8 mouse cellular contexts compared by ENCODE assay signal in the genomic region with DNA sequence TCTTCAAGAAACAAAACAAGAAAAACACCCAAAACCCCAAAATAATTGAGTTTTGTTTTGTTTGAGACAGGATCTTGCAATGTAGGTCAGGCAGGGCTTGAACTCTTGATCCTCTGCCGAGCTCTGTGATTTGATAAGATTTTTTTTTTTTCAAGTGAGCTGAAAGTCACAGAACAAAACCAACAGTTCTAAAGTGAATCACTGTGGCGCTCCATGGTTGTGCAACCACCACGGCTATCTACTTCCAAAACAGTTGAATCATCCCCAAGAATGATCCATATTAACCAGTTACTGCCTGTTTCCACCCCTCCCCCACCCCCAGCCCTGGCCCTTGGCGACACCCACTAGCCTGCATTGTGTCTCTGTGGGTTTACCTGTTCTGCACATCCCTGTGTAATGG. TPM values are rescaled to one million over a fixed set of nuclear protein-coding genes. Genes with fewer than 3 reads are reported as not detected.
DNase-seq lines count a peak whose midpoint lies in the region; ATAC-seq and TF ChIP-seq lines count a peak whose summit lies in the region.

No protein-coding gene starts in this region.

- no peak for ATAC-seq in hindbrain, embryonic 15.5 days (ENCODE audit: low FRiP score, low read depth)
- no peak for ATAC-seq in midbrain, embryonic 16.5 days
- no peak for ATAC-seq in inflammation-experienced regulatory T-cells, adult 6 months

- TF ChIP-seq CTCF in layer of hippocampus, adult 2 months (conservative IDR thresholded peaks at IDR 0.05) = no peak
- no peak for TF ChIP-seq CTCF in cortical plate, adult 2 months (IDR thresholded peaks at IDR 0.05; ENCODE audit: extremely low read depth, insufficient read depth, low read length)
- no peak for TF ChIP-seq CTCF in cerebellum, adult 2 months (IDR thresholded peaks at IDR 0.05; ENCODE audit: borderline replicate concordance, insufficient read depth, low read depth, low read length)

- H3K9me3 ChIP-seq in hindbrain, embryonic 15.5 days = no peaks in the 10 kb centered on the region
- H3K9me3 ChIP-seq in midbrain, embryonic 16.5 days (replicated peaks; ENCODE audit: control insufficient read depth, low read length, poor library complexity, severe bottlenecking) = no peaks in the 10 kb centered on the region

- DNase-seq in layer of hippocampus, adult 2 months (ENCODE audit: low spot score in 2 of 2) = no peak
- DNase-seq in layer of hippocampus, adult 18-20 months (ENCODE audit: low spot score in 2 of 2) = no peak
- no peak for DNase-seq in cerebellum, adult 2 months
- no peak for DNase-seq in gastrocnemius, adult 8-10 months (ENCODE audit: low spot score in 2 of 2)

- peaks cover 8% of the 10 kb centered on the region; the same call in 1 of the 2 replicates for H3K36me3 ChIP-seq in hindbrain, embryonic 15.5 days
- H3K36me3 ChIP-seq in midbrain, embryonic 16.5 days (ENCODE audit: control insufficient read depth, insufficient read depth, low read length) = no peaks in the 10 kb centered on the region

- H3K9ac ChIP-seq in hindbrain, embryonic 15.5 days = no peak overlapping the region; the same call in 1 of the 2 replicates
- no peak overlapping the region for H3K9ac ChIP-seq in midbrain, embryonic 16.5 days (ENCODE audit: low read depth, low read length)

- peaks cover 1% of the 10 kb centered on the region; the same call in 1 of the 2 replicates for H3K4me1 ChIP-seq in cortical plate, adult 2 months (ENCODE audit: control insufficient read depth, insufficient read depth, low read length)
- peaks cover 33% of the 10 kb centered on the region for H3K4me1 ChIP-seq in hindbrain, embryonic 15.5 days (replicated peaks)
- peaks cover 15% of the 10 kb centered on the region for H3K4me1 ChIP-seq in midbrain, embryonic 16.5 days (ENCODE audit: control insufficient read depth, insufficient read depth, low read length)
- H3K4me1 ChIP-seq in cerebellum, adult 2 months (ENCODE audit: control insufficient read depth, insufficient read depth, low read length) = 0 out of 2 replicates have a peak, but pooled peaks cover 3% of the 10 kb centered on the region

- no peaks in the 10 kb centered on the region for H3K27me3 ChIP-seq in hindbrain, embryonic 15.5 days
- H3K27me3 ChIP-seq in midbrain, embryonic 16.5 days (ENCODE audit: control insufficient read depth, insufficient read depth, low read depth, low read length) = no peaks in the 10 kb centered on the region
- no peaks in the 10 kb centered on the region for H3K27me3 ChIP-seq in cerebellum, adult 2 months (ENCODE audit: control insufficient read depth, insufficient read depth, low read length)

- no peak for TF ChIP-seq POLR2A in cortical plate, adult 2 months (IDR thresholded peaks at IDR 0.05; ENCODE audit: extremely low read depth, insufficient read depth, low read length)
- no peak for TF ChIP-seq POLR2A in cerebellum, adult 2 months (IDR thresholded peaks at IDR 0.05; ENCODE audit: borderline replicate concordance, insufficient read depth, low read length)

- H3K27ac ChIP-seq in layer of hippocampus, adult 2 months = peak overlapping the region; percentile 92
- H3K27ac ChIP-seq in cortical plate, adult 2 months (ENCODE audit: insufficient read depth, low read length) = no peak overlapping the region
- H3K27ac ChIP-seq in hindbrain, embryonic 15.5 days (replicated peaks) = no peak overlapping the region
- no peak overlapping the region for H3K27ac ChIP-seq in midbrain, embryonic 16.5 days (ENCODE audit: low read length)
- H3K27ac ChIP-seq in cerebellum, adult 2 months (ENCODE audit: insufficient read depth, low read length) = no peak overlapping the region

- H3K4me2 ChIP-seq in hindbrain, embryonic 15.5 days = peak overlapping the region; percentile 92
- H3K4me2 ChIP-seq in midbrain, embryonic 16.5 days (ENCODE audit: low read length) = peak overlapping the region; percentile 95

- WGBS in hindbrain, embryonic 15.5 days = 88% methylated on average over 4 of the region's 4 CpGs
- WGBS in midbrain, embryonic 16.5 days = 86% methylated on average over 4 of the region's 4 CpGs
- WGBS in cerebellum, adult 2 months = 75% methylated on average over 4 of the region's 4 CpGs

- peak overlapping the region; percentile 65 for H3K4me3 ChIP-seq in layer of hippocampus, adult 2 months
- H3K4me3 ChIP-seq in cortical plate, adult 2 months (ENCODE audit: insufficient read depth, low read length) = peak overlapping the region; percentile 82; the same call in 1 of the 2 replicates
- H3K4me3 ChIP-seq in hindbrain, embryonic 15.5 days = peak overlapping the region; percentile 87; the same call in 1 of the 2 replicates
- no peak overlapping the region for H3K4me3 ChIP-seq in midbrain, embryonic 16.5 days (ENCODE audit: low read depth, low read length)
- H3K4me3 ChIP-seq in cerebellum, adult 2 months (replicated peaks; ENCODE audit: insufficient read depth, low read depth, low read length) = no peak overlapping the region

RNA-seq across cellular contexts. Expression of a gene that starts 1.5 kb away (rescaled TPM):
- total RNA-seq in layer of hippocampus, adult 2 months (2021) = 10 to 100 TPM; 33.5 to 38.0 TPM
- 10 to 100 TPM; 38.1 to 40.1 TPM for total RNA-seq in layer of hippocampus, adult 18-20 months (2021)
- polyA plus RNA-seq in cortical plate, adult 2 months (2012; rRNA removed) = 24.3 and 26.6 TPM in 2 replicates
- 37.4 and 41.1 TPM in 2 replicates for polyA plus RNA-seq in hindbrain, embryonic 15.5 days (2015; fragmentation: Nextera tagmentation; extraction: Ambion mirVana)
- polyA plus RNA-seq in midbrain, embryonic 16.5 days (2015; fragmentation: Nextera tagmentation; extraction: Ambion mirVana) = 34.0 and 34.8 TPM in 2 replicates
- polyA plus RNA-seq in inflammation-experienced regulatory T-cells, adult 6 months (2017; shearing (Covaris generic)) = 10 to 100 TPM; 16.4 to 19.4 (median 16.5) TPM
- 24.9 and 28.3 TPM in 2 replicates for polyA plus RNA-seq in cerebellum, adult 2 months (2012; rRNA removed)
- total RNA-seq in gastrocnemius, adult 8-10 months (2022) = 100 to 1,000 TPM in 1 of 4 experiments, 10 to 100 TPM in 3; 56.9 to 103 (median 59.7) TPM

RNA-seq across cellular contexts. Expression of a gene that starts 27.2 kb away (rescaled TPM):
- total RNA-seq in layer of hippocampus, adult 2 months (2021) = 1 to 10 TPM; 7.4 to 8.3 TPM
- total RNA-seq in layer of hippocampus, adult 18-20 months (2021) = 1 to 10 TPM; 5.2 to 7.6 TPM
- polyA plus RNA-seq in cortical plate, adult 2 months (2012; rRNA removed) = 5.1 and 5.5 TPM in 2 replicates
- 10.2 and 11.3 TPM in 2 replicates for polyA plus RNA-seq in hindbrain, embryonic 15.5 days (2015; fragmentation: Nextera tagmentation; extraction: Ambion mirVana)
- 9.7 and 12.8 TPM in 2 replicates for polyA plus RNA-seq in midbrain, embryonic 16.5 days (2015; fragmentation: Nextera tagmentation; extraction: Ambion mirVana)
- 1 to 10 TPM; 3.8 to 9.2 (median 8.7) TPM for polyA plus RNA-seq in inflammation-experienced regulatory T-cells, adult 6 months (2017; shearing (Covaris generic))
- polyA plus RNA-seq in cerebellum, adult 2 months (2012; rRNA removed) = 7.0 and 7.7 TPM in 2 replicates
- 1 to 10 TPM; 1.6 to 3.0 (median 2.8) TPM for total RNA-seq in gastrocnemius, adult 8-10 months (2022)

RNA-seq across cellular contexts. Expression of a gene that starts 27.4 kb away (rescaled TPM):
- total RNA-seq in layer of hippocampus, adult 2 months (2021) = 100 to 1,000 TPM; 122 to 129 TPM
- 100 to 1,000 TPM; 127 to 132 TPM for total RNA-seq in layer of hippocampus, adult 18-20 months (2021)
- polyA plus RNA-seq in cortical plate, adult 2 months (2012; rRNA removed) = 213 and 216 TPM in 2 replicates
- polyA plus RNA-seq in hindbrain, embryonic 15.5 days (2015; fragmentation: Nextera tagmentation; extraction: Ambion mirVana) = 208 and 221 TPM in 2 replicates
- 213 and 226 TPM in 2 replicates for polyA plus RNA-seq in midbrain, embryonic 16.5 days (2015; fragmentation: Nextera tagmentation; extraction: Ambion mirVana)
- 10 to 100 TPM; 25.9 to 27.1 (median 26.8) TPM for polyA plus RNA-seq in inflammation-experienced regulatory T-cells, adult 6 months (2017; shearing (Covaris generic))
- 205 and 227 TPM in 2 replicates for polyA plus RNA-seq in cerebellum, adult 2 months (2012; rRNA removed)
- total RNA-seq in gastrocnemius, adult 8-10 months (2022) = 10 to 100 TPM; 51.1 to 76.4 (median 62.8) TPM

Comparison
In these comparisons a context has a peak if more than half of its experiments do, and no peak if none do; other contexts are left out.
1. H3K4me3 ChIP-seq: peak in layer of hippocampus, adult 2 months (single experiment), cortical plate, adult 2 months (single experiment) and hindbrain, embryonic 15.5 days (single experiment); none in midbrain, embryonic 16.5 days (single experiment) and cerebellum, adult 2 months (single experiment).